Mouse (Mus musculus): ENCODE results near the gene Rps27l.

Gene Rps27l

GRCm38 (mm10) chr9:66920488-66921279 is 25.2 kb upstream of the Rps27l start:
- peak; percentile 34 for DNase-seq (ENCODE audit: low spot score)

GRCm38 (mm10) chr9:66922076-66922475 is 23.8 kb upstream of the Rps27l start:
- DNase-seq (ENCODE audit: low spot score), result no peak

- DNase-seq (ENCODE audit: low spot score), result no peak
These were observed 20.0 kb upstream of the Rps27l start for GRCm38 (mm10) chr9:66925853-66926252.

- DNase-seq (ENCODE audit: low spot score), result no peak
These were observed 18.0 kb upstream of the Rps27l start for GRCm38 (mm10) chr9:66927696-66928402.

GRCm38 (mm10) chr9:66930351-66930750 is 15.5 kb upstream of the Rps27l start:
- DNase-seq (ENCODE audit: low spot score), result no peak

GRCm38 (mm10) chr9:66933869-66934808 is 11.7 kb upstream of the Rps27l start:
- DNase-seq (ENCODE audit: low spot score), result no peak

- DNase-seq (ENCODE audit: low spot score), result peak; percentile 82
These were observed 8.4 kb upstream of the Rps27l start for GRCm38 (mm10) chr9:66937507-66937906.

- peak; percentile 83 for DNase-seq (ENCODE audit: low spot score)
These were observed 7.0 kb upstream of the Rps27l start for GRCm38 (mm10) chr9:66938836-66939235.

- no peak for DNase-seq (ENCODE audit: low spot score)
These were observed 725 bp upstream of the Rps27l start for GRCm38 (mm10) chr9:66945161-66945560.

- no peak for DNase-seq (ENCODE audit: low spot score)
These were observed 2.6 kb downstream of the Rps27l start for GRCm38 (mm10) chr9:66948536-66948935.

- no peak for DNase-seq (ENCODE audit: low spot score)
These were observed 6.4 kb downstream of the Rps27l start for GRCm38 (mm10) chr9:66952321-66952720.

- no peak for DNase-seq (ENCODE audit: low spot score)
These were observed 7.0 kb downstream of the Rps27l start for GRCm38 (mm10) chr9:66952886-66953285.

GRCm38 (mm10) chr9:66957451-66957850 is 11.6 kb downstream of the Rps27l start:
- no peak for DNase-seq (ENCODE audit: low spot score)

GRCm38 (mm10) chr9:66961478-66961877 is 15.6 kb downstream of the Rps27l start:
- DNase-seq (ENCODE audit: low spot score), result no peak

GRCm38 (mm10) chr9:66967492-66967891 is 21.6 kb downstream of the Rps27l start:
- DNase-seq (ENCODE audit: low spot score), result no peak

- DNase-seq (ENCODE audit: low spot score), result no peak
These were observed 25.2 kb downstream of the Rps27l start for GRCm38 (mm10) chr9:66971116-66971515.

- peak; percentile 84 for DNase-seq (ENCODE audit: low spot score)
These were observed 28.9 kb downstream of the Rps27l start for GRCm38 (mm10) chr9:66974721-66975225.

- peak; percentile 92 for DNase-seq (ENCODE audit: low spot score)
These were observed 29.4 kb downstream of the Rps27l start, which contains the start of gene Lactb for GRCm38 (mm10) chr9:66975239-66975645. TSS of gene Lactb (minus strand) at chr9:66975484.

GRCm38 (mm10) chr9:66977121-66977520 is 31.2 kb downstream of the Rps27l start:
- DNase-seq (ENCODE audit: low spot score), result no peak

GRCm38 (mm10) chr9:66977982-66978381 is 32.1 kb downstream of the Rps27l start:
- no peak for DNase-seq (ENCODE audit: low spot score)

GRCm38 (mm10) chr9:66978468-66978867 is 32.6 kb downstream of the Rps27l start:
- DNase-seq (ENCODE audit: low spot score), result no peak

- peak; percentile 51 for DNase-seq (ENCODE audit: low spot score)
These were observed 34.6 kb downstream of the Rps27l start for GRCm38 (mm10) chr9:66980458-66980857.
